In genomic region chr12:106186501-106186900, GRCm38 (mm10) we compare ENCODE assay signal across 11 mouse cellular contexts.
"Had no signal": no experiment of that assay in that cellular context is flagged by ENCODE, and none has a peak within 500 bp of the region (broad histone marks: within the 10 kb centered on the region; RNA-seq: fewer than 3 reads in every experiment).

No protein-coding gene starts in this region.

- H3K4me2 ChIP-seq: midbrain, embryonic 13.5 days; neural tube, embryonic 15.5 days had no signal

- H3K27me3 ChIP-seq: midbrain, embryonic 13.5 days; neural tube, embryonic 15.5 days had no signal

- H3K9me3 ChIP-seq: limb, embryonic 13.5 days; midbrain, embryonic 13.5 days; neural tube, embryonic 15.5 days had no signal

- H3K4me3 ChIP-seq: limb, embryonic 13.5 days; midbrain, embryonic 13.5 days; myocyte; neural tube, embryonic 15.5 days had no signal

- DNase-seq: kidney, postnatal 25 days; layer of hippocampus, adult 9-11 months; lung, adult 18-20 months; right cerebral cortex, adult 18-20 months; right cerebral cortex, postnatal 25 days; thymus, postnatal 36 days had no signal

- H3K36me3 ChIP-seq: limb, embryonic 13.5 days; midbrain, embryonic 13.5 days; neural tube, embryonic 15.5 days had no signal

- H3K4me1 ChIP-seq: neural tube, embryonic 15.5 days had no signal

- H3K27ac ChIP-seq: limb, embryonic 13.5 days; liver, embryonic 14.5 days; midbrain, embryonic 13.5 days; neural tube, embryonic 15.5 days had no signal

- ATAC-seq: midbrain, embryonic 13.5 days had no signal

- H3K9ac ChIP-seq: limb, embryonic 13.5 days; liver, embryonic 14.5 days; midbrain, embryonic 13.5 days; neural tube, embryonic 15.5 days had no signal
